Comparison of ENCODE assay signal across 21 mouse cellular contexts in the genomic region with DNA sequence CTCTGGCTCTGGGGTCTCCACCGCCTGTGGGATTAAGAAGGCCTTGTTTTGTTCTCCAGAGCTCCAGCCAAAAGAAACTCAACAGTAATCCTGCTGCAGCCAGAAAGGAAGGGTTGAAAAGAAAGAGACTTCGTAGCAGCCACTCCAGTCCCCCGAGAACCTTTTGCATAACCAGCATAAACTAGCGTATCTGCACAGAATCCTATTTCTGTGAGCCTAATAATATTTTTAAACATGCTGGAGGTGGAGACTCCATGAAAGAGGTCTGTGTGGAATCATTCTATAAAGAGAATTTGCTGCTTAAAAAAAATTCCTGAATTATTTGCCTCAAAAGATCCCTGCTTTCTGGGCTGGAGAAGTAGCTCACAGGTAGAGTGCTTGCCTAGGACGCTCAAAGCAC.
DNase-seq lines count a peak whose midpoint lies in the region; ATAC-seq lines count a peak whose summit lies in the region.
"Had no signal": no experiment of that assay in that cellular context is flagged by ENCODE, and none has a peak within 500 bp of the region (broad histone marks: within the 10 kb centered on the region; RNA-seq: fewer than 3 reads in every experiment).

No protein-coding gene starts in this region.

- DNase-seq in heart, adult 11 months: peak; percentile 34
- DNase-seq in heart, adult 8-10 months (ENCODE audit: low spot score): no peak
- DNase-seq in limb, embryonic 10.5 days (ENCODE audit: low spot score): no peak
- DNase-seq in yolk sac, embryonic 10.5 days (ENCODE audit: low spot score): no peak
- DNase-seq: adrenal gland, adult 2 months; adrenal gland, postnatal 25 days; cerebellum, adult 2 months; cerebellum, postnatal 10 days; gastrocnemius, postnatal 14 days; heart, postnatal 10 days; heart, postnatal 4 days had no signal

- H3K36me3 ChIP-seq in limb, embryonic 12.5 days: no peaks in the 10 kb centered on the region
- H3K36me3 ChIP-seq in limb, embryonic 10.5 days: no peaks in the 10 kb centered on the region
- no peaks in the 10 kb centered on the region for H3K36me3 ChIP-seq in limb, embryonic 13.5 days
- H3K36me3 ChIP-seq: embryonic facial prominence, embryonic 15.5 days; forebrain, embryonic 10.5 days; heart, embryonic 10.5 days; hindbrain, embryonic 13.5 days had no signal

- H3K4me1 ChIP-seq in limb, embryonic 12.5 days (replicated peaks): no peaks in the 10 kb centered on the region
- no peaks in the 10 kb centered on the region for H3K4me1 ChIP-seq in limb, embryonic 10.5 days
- H3K4me1 ChIP-seq in limb, embryonic 13.5 days: peaks cover 11% of the 10 kb centered on the region; the same call in 1 of the 2 replicates
- H3K4me1 ChIP-seq: embryonic facial prominence, embryonic 15.5 days; forebrain, embryonic 10.5 days; hindbrain, embryonic 13.5 days had no signal

- H3K9ac ChIP-seq in limb, embryonic 12.5 days (replicated peaks): no peak overlapping the region
- H3K9ac ChIP-seq in limb, embryonic 13.5 days: no peak overlapping the region
- H3K9ac ChIP-seq: embryonic facial prominence, embryonic 15.5 days; hindbrain, embryonic 13.5 days had no signal

- ATAC-seq in limb, embryonic 12.5 days (ENCODE audit: insufficient number of reproducible peaks, insufficient read depth, low FRiP score, low TSS enrichment, low read depth): no peak
- peak; percentile 44; the same call in 1 of the 2 replicates for ATAC-seq in limb, embryonic 13.5 days (ENCODE audit: low FRiP score, low read depth)
- no peak for ATAC-seq in megakaryocyte-erythroid progenitor cell, adult 5-6 weeks (replicated peaks; ENCODE audit: low FRiP score, low TSS enrichment, poor library complexity, severe bottlenecking)
- ATAC-seq: forebrain, embryonic 14.5 days; hindbrain, postnatal 0 days had no signal

- no peaks in the 10 kb centered on the region for H3K9me3 ChIP-seq in limb, embryonic 12.5 days
- H3K9me3 ChIP-seq in limb, embryonic 10.5 days (replicated peaks): no peaks in the 10 kb centered on the region
- H3K9me3 ChIP-seq in limb, embryonic 13.5 days: no peaks in the 10 kb centered on the region
- H3K9me3 ChIP-seq: embryonic facial prominence, embryonic 15.5 days; forebrain, embryonic 10.5 days; heart, embryonic 10.5 days; hindbrain, embryonic 13.5 days had no signal

- H3K4me2 ChIP-seq in limb, embryonic 12.5 days: no peak overlapping the region
- H3K4me2 ChIP-seq in limb, embryonic 13.5 days (replicated peaks): no peak overlapping the region
- H3K4me2 ChIP-seq: embryonic facial prominence, embryonic 15.5 days; hindbrain, embryonic 13.5 days had no signal

- WGBS in limb, embryonic 12.5 days: 82% methylated on average over 5 of the region's 5 CpGs
- WGBS in limb, embryonic 10.5 days: 93% methylated on average over 5 of the region's 5 CpGs
- whole genome bisulfite sequencing in limb, embryonic 13.5 days: 67% methylated on average over 5 of the region's 5 CpGs

- peak overlapping the region; percentile 50; the same call in 1 of the 2 replicates for H3K27ac ChIP-seq in limb, embryonic 12.5 days
- no peak overlapping the region for H3K27ac ChIP-seq in limb, embryonic 10.5 days
- peak overlapping the region; percentile 77; the same call in 1 of the 2 replicates for H3K27ac ChIP-seq in limb, embryonic 13.5 days
- H3K27ac ChIP-seq: embryonic facial prominence, embryonic 15.5 days; forebrain, embryonic 10.5 days; heart, embryonic 10.5 days; hindbrain, embryonic 13.5 days; hindbrain, postnatal 0 days had no signal

- H3K4me3 ChIP-seq in limb, embryonic 12.5 days (replicated peaks): no peak overlapping the region
- no peak overlapping the region for H3K4me3 ChIP-seq in limb, embryonic 10.5 days
- H3K4me3 ChIP-seq in limb, embryonic 13.5 days: no peak overlapping the region
- H3K4me3 ChIP-seq: embryonic facial prominence, embryonic 15.5 days; erythroblast, embryonic 14.5 days; forebrain, embryonic 10.5 days; heart, embryonic 10.5 days; hindbrain, embryonic 13.5 days had no signal

- H3K27me3 ChIP-seq in limb, embryonic 12.5 days: no peaks in the 10 kb centered on the region
- no peaks in the 10 kb centered on the region for H3K27me3 ChIP-seq in limb, embryonic 10.5 days (ENCODE audit: low read depth, poor library complexity, severe bottlenecking)
- H3K27me3 ChIP-seq in limb, embryonic 13.5 days: no peaks in the 10 kb centered on the region
- H3K27me3 ChIP-seq: embryonic facial prominence, embryonic 15.5 days; hindbrain, embryonic 13.5 days had no signal
